Mouse (Mus musculus) G1E (cell line): ENCODE data around the gene Zdhhc7.

Experiments used
- CTCF ChIP-seq: IDR thresholded peaks from 2 replicates; pipeline ENCODE4 v1.5.1; 2012; ENCODE audit warnings: low read depth, low read length, inconsistent platforms, mixed read lengths
- GATA1 ChIP-seq: IDR thresholded peaks from 2 replicates; pipeline ENCODE4 v1.6.1; 2012; ENCODE audit warnings: borderline replicate concordance, low read length, inconsistent platforms, mixed read lengths
- GATA2 ChIP-seq: IDR thresholded peaks from 2 replicates; pipeline ENCODE4 v1.6.1; 2012; ENCODE audit warnings: low read depth, low read length, inconsistent platforms, borderline replicate concordance
- POLR2AphosphoS5 ChIP-seq: IDR thresholded peaks from 2 replicates; pipeline ENCODE4 v1.6.1; 2012; ENCODE audit warnings: low read depth, low read length, inconsistent platforms; ENCODE audit not compliant: insufficient replicate concordance
- TAL1 ChIP-seq: conservative IDR thresholded peaks from 2 replicates; pipeline ENCODE4 v1.6.1; 2012; ENCODE audit warnings: low read depth, low read length, inconsistent platforms, mixed read lengths

DNA sequence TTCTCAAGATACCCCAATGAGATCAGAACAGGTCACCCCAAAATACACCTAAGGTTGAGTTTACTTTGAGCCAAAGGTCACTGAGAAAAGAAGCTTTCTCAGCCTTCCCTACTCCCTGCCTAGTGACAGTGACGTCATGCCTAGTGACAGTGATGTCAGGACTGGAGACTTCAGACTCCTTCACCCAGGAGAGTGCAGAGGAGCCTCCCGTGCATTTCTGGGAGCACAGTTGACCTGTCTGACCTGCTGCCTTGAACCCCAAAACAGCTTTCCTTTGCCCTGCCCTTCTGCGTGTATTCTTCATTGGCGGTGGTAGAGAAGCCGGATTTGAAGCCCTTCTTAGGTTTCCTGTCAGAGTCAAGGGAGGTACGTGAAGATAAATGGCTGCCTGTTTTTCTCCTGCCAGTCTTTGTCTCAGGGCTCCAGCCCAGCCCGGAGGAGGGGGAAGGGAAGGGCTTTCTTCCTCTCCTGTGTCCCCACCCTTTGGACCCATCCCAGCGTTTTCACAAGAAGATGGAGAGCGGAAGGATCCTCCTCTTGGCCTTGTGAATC is 3.5 kb upstream of the Zdhhc7 start:
- no peak for TF ChIP-seq CTCF
- TF ChIP-seq GATA2: no peak
- no peak for TF ChIP-seq GATA1
- TF ChIP-seq POLR2AphosphoS5: no peak
- no peak for TF ChIP-seq TAL1
